Mouse (Mus musculus): ENCODE measurements around the gene Atp5k. TPM values are rescaled to one million over a fixed set of nuclear protein-coding genes. Genes with fewer than 3 reads are reported as not detected.

Atp5k gene
- polyA plus RNA-seq, 1 experiment = 2,801 TPM

DNA sequence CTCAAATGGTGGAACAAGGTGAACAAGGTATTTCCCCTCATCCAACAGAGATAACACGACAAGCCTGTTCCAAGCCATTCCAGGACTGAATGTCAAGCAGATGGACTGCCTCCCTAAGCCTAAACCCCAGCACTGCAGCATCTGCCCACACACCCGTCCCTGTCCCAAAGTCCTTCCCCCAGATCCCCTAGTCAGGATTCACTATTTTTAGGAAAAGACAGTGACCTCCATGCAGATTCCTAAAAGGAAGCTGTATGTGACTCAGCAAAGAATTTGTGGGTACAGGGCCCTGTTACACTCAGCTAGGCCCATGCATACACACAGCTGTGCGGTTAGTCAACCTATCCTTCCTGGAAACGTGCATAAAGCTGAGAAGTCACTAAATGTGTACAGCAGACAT, 47.8 kb downstream of the Atp5k start:
- H3K4me1 ChIP-seq (ENCODE audit: control insufficient read depth, insufficient read depth, insufficient read length, low read length) = no peaks in the 10 kb centered on the region
- H3K27ac ChIP-seq (replicated peaks; ENCODE audit: low read depth, low read length) = no peak overlapping the region
- no peak overlapping the region for H3K4me3 ChIP-seq (ENCODE audit: insufficient read depth, low read depth, low read length)

DNA sequence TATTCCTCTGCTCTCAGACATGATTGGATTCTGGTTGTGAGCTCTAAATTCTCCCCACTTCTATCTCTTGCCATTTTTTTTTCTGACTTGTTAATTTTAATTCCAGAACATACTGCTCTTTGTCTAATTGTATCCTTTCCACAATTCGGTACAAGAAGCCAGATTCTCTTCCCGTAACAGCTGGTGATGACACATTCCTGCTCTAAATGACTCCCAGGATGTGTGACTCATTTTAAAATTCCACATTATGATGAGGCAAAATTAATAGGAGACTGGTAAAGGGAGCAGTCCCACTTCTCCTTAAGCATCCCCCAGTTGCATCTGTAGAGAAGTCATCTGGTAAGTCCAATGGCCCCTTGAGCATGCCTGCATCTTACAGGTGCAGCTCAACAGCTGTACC, 48.6 kb downstream of the Atp5k start:
- Histone ChIP-seq H3K4me3 (ENCODE audit: insufficient read depth, low read depth, low read length) (no peak overlapping the region), H3K27ac (replicated peaks; ENCODE audit: low read depth, low read length) (no peak overlapping the region), H3K4me1 (ENCODE audit: control insufficient read depth, insufficient read depth, insufficient read length, low read length) (no peaks in the 10 kb centered on the region)

Other genes starting within 250 kb of the Atp5k start
- gene Dr1, start 165.6 kb downstream of the Atp5k start, polyA plus RNA-seq (2012; ENCODE audit: insufficient read depth, insufficient read length, missing spikeins) = 17.2 and 19.8 TPM in 2 replicates
- 6.2 and 7.6 TPM in 2 replicates for gene Pigg, start 121.8 kb downstream of the Atp5k start, polyA plus RNA-seq (2012; ENCODE audit: insufficient read depth, insufficient read length, missing spikeins)
- 0.83 and 1.1 TPM in 2 replicates for gene Gm42517, start 66.5 kb downstream of the Atp5k start, polyA plus RNA-seq (2012; ENCODE audit: insufficient read depth, insufficient read length, missing spikeins)
- not detected in 2 replicates for gene Pde6b, start 46.1 kb downstream of the Atp5k start, polyA plus RNA-seq (2012; ENCODE audit: insufficient read depth, insufficient read length, missing spikeins)
- gene Mfsd7a, start 14.4 kb upstream of the Atp5k start, polyA plus RNA-seq (2012; ENCODE audit: insufficient read depth, insufficient read length, missing spikeins) = 0.55 and 0.92 TPM in 2 replicates
- 8.4 and 21.9 TPM in 2 replicates for gene Pcgf3, start 26.8 kb upstream of the Atp5k start, polyA plus RNA-seq (2012; ENCODE audit: insufficient read depth, insufficient read length, missing spikeins)
- not detected in 2 replicates for gene Cplx1, start 115.6 kb upstream of the Atp5k start, polyA plus RNA-seq (2012; ENCODE audit: insufficient read depth, insufficient read length, missing spikeins)
- 30.4 and 32.8 TPM in 2 replicates for gene Gak, start 195.3 kb upstream of the Atp5k start, polyA plus RNA-seq (2012; ENCODE audit: insufficient read depth, insufficient read length, missing spikeins)
- 12.0 and 12.1 TPM in 2 replicates for gene Tmem175, start 195.3 kb upstream of the Atp5k start, polyA plus RNA-seq (2012; ENCODE audit: insufficient read depth, insufficient read length, missing spikeins)
- 3.4 and 6.3 TPM in 2 replicates for gene Idua, start 225.9 kb upstream of the Atp5k start, polyA plus RNA-seq (2012; ENCODE audit: insufficient read depth, insufficient read length, missing spikeins)
- gene Dgkq, start 235.2 kb upstream of the Atp5k start, polyA plus RNA-seq (2012; ENCODE audit: insufficient read depth, insufficient read length, missing spikeins) = 3.4 and 3.7 TPM in 2 replicates
- not detected in 2 replicates for gene Slc26a1, start 241.1 kb upstream of the Atp5k start, polyA plus RNA-seq (2012; ENCODE audit: insufficient read depth, insufficient read length, missing spikeins)